Mouse (Mus musculus) thymus, postnatal 4 days (tissue): ENCODE data around the gene Ap2a2.
A peak's percentile ranks its signal among the peaks of the same experiment; 100 is the strongest.

ENCODE experiments used
- DNase-seq: peaks from one replicate; pipeline ENCODE4 v3.0.0; 2021

The Ap2a2 gene

GRCm38 (mm10) chr7:141670999-141671398 is 109.0 kb downstream of the Ap2a2 start:
- peak; percentile 70 for DNase-seq

GRCm38 (mm10) chr7:141671626-141672291 is 109.8 kb downstream of the Ap2a2 start:
- DNase-seq, result no peak

GRCm38 (mm10) chr7:141678922-141679321 is 116.9 kb downstream of the Ap2a2 start:
- no peak for DNase-seq
